Comparison of ENCODE assay signal across 9 mouse cellular contexts in the genomic region with DNA sequence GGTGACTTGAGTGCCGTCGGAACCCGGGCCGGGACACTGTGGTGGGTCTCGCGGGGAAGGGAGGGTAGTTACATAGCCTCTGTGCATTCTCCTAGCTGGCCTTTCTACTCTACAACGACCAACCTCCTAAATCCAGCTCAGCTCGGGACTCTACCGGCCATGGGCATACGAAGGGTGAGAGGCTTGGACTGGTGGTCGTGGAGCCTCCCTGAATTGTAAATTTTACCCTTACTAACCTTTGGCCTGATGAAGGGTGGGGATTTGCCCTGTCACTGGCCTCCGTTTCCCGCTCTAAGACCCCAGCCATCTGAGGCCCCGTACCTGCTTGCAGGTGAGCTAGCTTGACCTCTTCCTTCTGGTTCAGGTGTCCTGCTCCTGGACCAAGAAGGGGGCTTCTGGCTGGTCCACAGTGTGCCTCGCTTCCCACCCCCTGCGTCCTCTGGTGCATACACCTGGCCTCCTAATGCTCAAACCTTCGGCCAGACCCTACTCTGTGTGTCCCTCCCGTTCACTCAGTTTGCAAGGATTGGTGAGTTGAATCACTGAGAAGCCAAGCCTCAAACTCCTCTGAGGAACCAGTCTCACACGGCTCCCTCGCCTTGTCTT. TPM values are rescaled to one million over a fixed set of nuclear protein-coding genes. Genes with fewer than 3 reads are reported as not detected.
DNase-seq lines count a peak whose midpoint lies in the region; ATAC-seq and TF ChIP-seq lines count a peak whose summit lies in the region.
"Had no signal": no experiment of that assay in that cellular context is flagged by ENCODE, and none has a peak within 500 bp of the region (broad histone marks: within the 10 kb centered on the region; RNA-seq: fewer than 3 reads in every experiment).

No protein-coding gene starts in this region.

- peak overlapping the region; percentile 48 for H3K4me3 ChIP-seq in left cerebral cortex, adult 2 months
- H3K4me3 ChIP-seq in embryonic facial prominence, embryonic 11.5 days (ENCODE audit: low read depth, low read length), result peak overlapping the region; percentile 59
- peak overlapping the region; percentile 35 for H3K4me3 ChIP-seq in hindbrain, embryonic 15.5 days
- peak overlapping the region; percentile 29; the same call in 1 of the 2 replicates for H3K4me3 ChIP-seq in midbrain, embryonic 16.5 days (ENCODE audit: low read depth, low read length)

- peaks cover 28% of the 10 kb centered on the region for H3K27me3 ChIP-seq in embryonic facial prominence, embryonic 11.5 days (ENCODE audit: control insufficient read depth, insufficient read depth, low read length)
- H3K27me3 ChIP-seq in hindbrain, embryonic 15.5 days, result peaks cover 14% of the 10 kb centered on the region; the same call in 1 of the 2 replicates
- peaks cover 11% of the 10 kb centered on the region; the same call in 1 of the 2 replicates for H3K27me3 ChIP-seq in midbrain, embryonic 16.5 days (ENCODE audit: control insufficient read depth, insufficient read depth, low read depth, low read length)

- no peaks in the 10 kb centered on the region for H3K36me3 ChIP-seq in embryonic facial prominence, embryonic 11.5 days (replicated peaks; ENCODE audit: control insufficient read depth, insufficient read depth, low read depth, low read length)
- peaks cover 35% of the 10 kb centered on the region for H3K36me3 ChIP-seq in hindbrain, embryonic 15.5 days
- peaks cover 27% of the 10 kb centered on the region for H3K36me3 ChIP-seq in midbrain, embryonic 16.5 days (ENCODE audit: control insufficient read depth, insufficient read depth, low read length)

- H3K4me1 ChIP-seq in embryonic facial prominence, embryonic 11.5 days (ENCODE audit: control insufficient read depth, insufficient read depth, low read length), result peaks cover 3% of the 10 kb centered on the region; the same call in 1 of the 2 replicates
- H3K4me1 ChIP-seq in hindbrain, embryonic 15.5 days (replicated peaks), result peaks cover 13% of the 10 kb centered on the region
- peaks cover 2% of the 10 kb centered on the region; the same call in 1 of the 2 replicates for H3K4me1 ChIP-seq in midbrain, embryonic 16.5 days (ENCODE audit: control insufficient read depth, insufficient read depth, low read length)

- no peaks in the 10 kb centered on the region; the same call in 1 of the 2 replicates for H3K9me3 ChIP-seq in embryonic facial prominence, embryonic 11.5 days (replicated peaks; ENCODE audit: control insufficient read depth, low read length)
- H3K9me3 ChIP-seq in hindbrain, embryonic 15.5 days, result no peaks in the 10 kb centered on the region
- no peaks in the 10 kb centered on the region for H3K9me3 ChIP-seq in midbrain, embryonic 16.5 days (replicated peaks; ENCODE audit: control insufficient read depth, low read length, poor library complexity, severe bottlenecking)

- DNase-seq in left cerebral cortex, adult 2 months (ENCODE audit: extremely low spot score in 1 of 2, low spot score in 2 of 2), result no peak
- DNase-seq in left cerebral cortex, adult 11 months (ENCODE audit: low spot score), result no peak
- DNase-seq in embryonic facial prominence, embryonic 11.5 days (ENCODE audit: low spot score), result no peak
- no peak for DNase-seq in cerebellum, postnatal 14 days

- TF ChIP-seq CTCF in left cerebral cortex, adult 2 months (IDR thresholded peaks at IDR 0.05), result no peak

- no peak overlapping the region for H3K27ac ChIP-seq in left cerebral cortex, adult 2 months
- H3K27ac ChIP-seq in embryonic facial prominence, embryonic 11.5 days (replicated peaks; ENCODE audit: low read depth, low read length), result no peak overlapping the region
- no peak overlapping the region for H3K27ac ChIP-seq in hindbrain, embryonic 15.5 days (replicated peaks)
- no peak overlapping the region for H3K27ac ChIP-seq in midbrain, embryonic 16.5 days (ENCODE audit: low read length)

- ATAC-seq in embryonic facial prominence, embryonic 11.5 days (replicated peaks; ENCODE audit: insufficient number of reproducible peaks, low FRiP score, low TSS enrichment, low read depth), result no peak
- ATAC-seq in hindbrain, embryonic 15.5 days (ENCODE audit: low FRiP score, low read depth), result no peak; the same call in 1 of the 2 replicates
- no peak; the same call in none of the 2 replicates for ATAC-seq in midbrain, embryonic 16.5 days
- no peak for ATAC-seq in CD4-positive, CD25-positive, alpha-beta regulatory T cell, adult 4 months
- ATAC-seq in activated CD4-positive, CD25-positive, alpha-beta regulatory T cell, adult 4 months, result no peak

- peak overlapping the region; percentile 78 for H3K4me2 ChIP-seq in embryonic facial prominence, embryonic 11.5 days (ENCODE audit: low read depth, low read length)
- peak overlapping the region; percentile 62 for H3K4me2 ChIP-seq in hindbrain, embryonic 15.5 days
- peak overlapping the region; percentile 52 for H3K4me2 ChIP-seq in midbrain, embryonic 16.5 days (ENCODE audit: low read length)

- H3K9ac ChIP-seq in embryonic facial prominence, embryonic 11.5 days (replicated peaks; ENCODE audit: low read length), result peak overlapping the region; percentile 67
- H3K9ac ChIP-seq in hindbrain, embryonic 15.5 days, result no peak overlapping the region
- H3K9ac ChIP-seq in midbrain, embryonic 16.5 days (ENCODE audit: low read depth, low read length), result 0 out of 2 replicates have a peak overlapping the region, but pooled peaks have one; percentile 38

- WGBS in embryonic facial prominence, embryonic 11.5 days, result 48% methylated on average over 20 of the region's 20 CpGs
- 47% methylated on average over 20 of the region's 20 CpGs for WGBS in hindbrain, embryonic 15.5 days
- WGBS in midbrain, embryonic 16.5 days, result 50% methylated on average over 20 of the region's 20 CpGs

- intact Hi-C loops in left cerebral cortex, adult 2 months (cut with DNase I), result no loop called here

RNA-seq across cellular contexts. Expression of gene Dnase2a, which starts 0.9 kb away (rescaled TPM):
- 1 to 10 TPM; 4.3 to 5.1 TPM for total RNA-seq in left cerebral cortex, adult 2 months (2021)
- polyA plus RNA-seq in embryonic facial prominence, embryonic 11.5 days (2014; fragmentation: Nextera tagmentation; extraction: Ambion mirVana), result 5.5 and 7.2 TPM in 2 replicates
- polyA plus RNA-seq in hindbrain, embryonic 15.5 days (2015; fragmentation: Nextera tagmentation; extraction: Ambion mirVana), result 5.7 and 7.3 TPM in 2 replicates
- polyA plus RNA-seq in midbrain, embryonic 16.5 days (2015; fragmentation: Nextera tagmentation; extraction: Ambion mirVana), result 5.0 and 6.1 TPM in 2 replicates
- polyA plus RNA-seq in CD4-positive, CD25-positive, alpha-beta regulatory T cell, adult 4 months (2017; shearing (Covaris generic)), result 10 to 100 TPM; 25.7 to 29.7 TPM
- polyA plus RNA-seq in activated CD4-positive, CD25-positive, alpha-beta regulatory T cell, adult 4 months (2017; shearing (Covaris generic)), result 10 to 100 TPM; 15.1 to 18.1 TPM

RNA-seq across cellular contexts. Expression of gene Klf1, which starts 7.5 kb away (rescaled TPM):
- total RNA-seq in left cerebral cortex, adult 2 months (2021), result under 1 TPM in 1 of 2 experiments, not detected in 1; 0.23 TPM
- 11.1 and 14.4 TPM in 2 replicates for polyA plus RNA-seq in embryonic facial prominence, embryonic 11.5 days (2014; fragmentation: Nextera tagmentation; extraction: Ambion mirVana)
- 0.64 TPM in 2 replicates for polyA plus RNA-seq in hindbrain, embryonic 15.5 days (2015; fragmentation: Nextera tagmentation; extraction: Ambion mirVana)
- 0.28 and 0.98 TPM in 2 replicates for polyA plus RNA-seq in midbrain, embryonic 16.5 days (2015; fragmentation: Nextera tagmentation; extraction: Ambion mirVana)
- polyA plus RNA-seq in CD4-positive, CD25-positive, alpha-beta regulatory T cell, adult 4 months (2017; shearing (Covaris generic)), result under 1 TPM in 1 of 2 experiments, not detected in 1; 0.22 TPM
- 1 to 10 TPM in 1 of 2 experiments, not detected in 1; 1.1 TPM for polyA plus RNA-seq in activated CD4-positive, CD25-positive, alpha-beta regulatory T cell, adult 4 months (2017; shearing (Covaris generic))

RNA-seq across cellular contexts. Expression of gene Gcdh, which starts 15.5 kb away (rescaled TPM):
- 10 to 100 TPM; 35.6 to 44.1 TPM for total RNA-seq in left cerebral cortex, adult 2 months (2021)
- polyA plus RNA-seq in embryonic facial prominence, embryonic 11.5 days (2014; fragmentation: Nextera tagmentation; extraction: Ambion mirVana), result 40.3 and 40.5 TPM in 2 replicates
- polyA plus RNA-seq in hindbrain, embryonic 15.5 days (2015; fragmentation: Nextera tagmentation; extraction: Ambion mirVana), result 36.4 and 40.3 TPM in 2 replicates
- polyA plus RNA-seq in midbrain, embryonic 16.5 days (2015; fragmentation: Nextera tagmentation; extraction: Ambion mirVana), result 33.4 and 36.9 TPM in 2 replicates
- 10 to 100 TPM; 21.5 to 32.7 TPM for polyA plus RNA-seq in CD4-positive, CD25-positive, alpha-beta regulatory T cell, adult 4 months (2017; shearing (Covaris generic))
- 10 to 100 TPM; 11.3 to 15.1 TPM for polyA plus RNA-seq in activated CD4-positive, CD25-positive, alpha-beta regulatory T cell, adult 4 months (2017; shearing (Covaris generic))

RNA-seq across cellular contexts. Expression of gene Mast1, which starts 27.9 kb away (rescaled TPM):
- total RNA-seq in left cerebral cortex, adult 2 months (2021), result 10 to 100 TPM; 89.4 to 95.7 TPM
- polyA plus RNA-seq in embryonic facial prominence, embryonic 11.5 days (2014; fragmentation: Nextera tagmentation; extraction: Ambion mirVana), result 2.8 and 3.9 TPM in 2 replicates
- polyA plus RNA-seq in hindbrain, embryonic 15.5 days (2015; fragmentation: Nextera tagmentation; extraction: Ambion mirVana), result 72.4 and 81.1 TPM in 2 replicates
- polyA plus RNA-seq in midbrain, embryonic 16.5 days (2015; fragmentation: Nextera tagmentation; extraction: Ambion mirVana), result 85.7 and 86.1 TPM in 2 replicates
- polyA plus RNA-seq in CD4-positive, CD25-positive, alpha-beta regulatory T cell, adult 4 months (2017; shearing (Covaris generic)), result 1 to 10 TPM; 1.2 to 1.3 TPM
- polyA plus RNA-seq in activated CD4-positive, CD25-positive, alpha-beta regulatory T cell, adult 4 months (2017; shearing (Covaris generic)), result 1 to 10 TPM in 1 of 2 experiments, under 1 TPM in 1; 0.64 to 1.0 TPM
- total RNA-seq: granulocyte monocyte progenitor cell, adult 5-6 weeks had no signal

RNA-seq across cellular contexts. Expression of gene Syce2, which starts 37.4 kb away (rescaled TPM):
- 1 to 10 TPM; 7.8 to 8.0 TPM for total RNA-seq in left cerebral cortex, adult 2 months (2021)
- polyA plus RNA-seq in embryonic facial prominence, embryonic 11.5 days (2014; fragmentation: Nextera tagmentation; extraction: Ambion mirVana), result 89.2 and 89.9 TPM in 2 replicates
- polyA plus RNA-seq in hindbrain, embryonic 15.5 days (2015; fragmentation: Nextera tagmentation; extraction: Ambion mirVana), result 33.7 and 37.3 TPM in 2 replicates
- polyA plus RNA-seq in midbrain, embryonic 16.5 days (2015; fragmentation: Nextera tagmentation; extraction: Ambion mirVana), result 27.7 and 33.2 TPM in 2 replicates
- 1 to 10 TPM; 6.5 to 9.0 TPM for polyA plus RNA-seq in CD4-positive, CD25-positive, alpha-beta regulatory T cell, adult 4 months (2017; shearing (Covaris generic))
- polyA plus RNA-seq in activated CD4-positive, CD25-positive, alpha-beta regulatory T cell, adult 4 months (2017; shearing (Covaris generic)), result 10 to 100 TPM in 1 of 2 experiments, 1 to 10 TPM in 1; 8.2 to 15.0 TPM
